Mouse (Mus musculus) brain, adult 2 months (tissue): ENCODE data around the gene Tril.

Experiments
- DNase-seq: peaks from one replicate; pipeline ENCODE4 v3.0.0; 2011; ENCODE audit warnings: low read depth, low spot score

Gene Tril

DNA sequence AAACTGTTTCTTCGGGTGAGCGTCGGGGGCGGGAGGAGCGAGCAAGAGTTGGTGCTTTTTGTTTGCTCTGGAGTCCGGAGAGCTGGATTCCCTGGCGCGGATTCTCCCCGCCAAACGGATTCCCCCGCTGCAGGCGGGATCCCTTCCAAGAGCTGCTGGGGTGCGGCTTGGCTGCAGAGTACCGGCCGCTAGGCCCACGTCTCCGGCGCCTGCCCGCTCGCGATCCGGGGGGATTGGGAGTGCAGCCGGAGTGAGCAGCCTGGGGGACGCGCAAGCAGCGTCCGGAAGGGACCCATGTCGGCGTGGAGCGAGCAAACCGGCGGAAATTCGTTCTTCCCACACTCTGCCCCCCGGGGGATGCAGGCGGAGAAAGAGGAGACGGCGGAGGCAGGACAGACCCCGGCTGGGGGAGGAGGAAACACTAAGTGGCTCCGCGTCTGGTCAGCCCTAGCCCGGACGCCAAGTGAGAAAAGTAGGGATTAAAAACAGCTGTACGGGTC, at the start of gene Tril:
Gene Tril, minus strand, starts transcription at position 345 of the 500 bp plus-strand sequence.
- DNase-seq = peak; percentile 37

GRCm38 (mm10) chr6:53863011-53863410, 42.4 kb upstream of the Tril start:
- no peak for DNase-seq

- DNase-seq = no peak
Measured at GRCm38 (mm10) chr6:53859106-53859505, 38.5 kb upstream of the Tril start.

- no peak for DNase-seq
Measured at GRCm38 (mm10) chr6:53857822-53858221, 37.2 kb upstream of the Tril start.

DNA sequence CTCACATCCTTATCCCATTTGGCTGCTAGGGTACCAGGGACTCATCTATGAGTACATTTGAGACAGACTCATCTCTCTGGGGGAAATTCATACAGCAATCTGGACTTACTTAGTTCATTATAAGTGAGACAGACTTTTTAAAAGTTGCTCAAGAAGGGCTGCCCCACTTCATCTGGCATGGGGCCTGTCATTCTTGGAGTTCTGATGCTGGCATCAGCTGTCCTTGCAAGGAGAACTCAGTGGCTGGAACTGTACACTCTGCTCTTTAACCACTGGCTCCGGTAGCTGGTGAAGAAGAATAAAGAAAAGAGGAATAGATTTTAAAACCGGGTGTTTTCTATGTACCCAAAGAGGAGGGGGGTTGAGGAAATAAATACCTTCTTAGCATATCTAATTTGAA, 36.1 kb upstream of the Tril start:
- DNase-seq = no peak

GRCm38 (mm10) chr6:53854971-53855856, 34.6 kb upstream of the Tril start:
- DNase-seq = peak; percentile 32

- DNase-seq = no peak
Measured at GRCm38 (mm10) chr6:53854226-53854625, 33.6 kb upstream of the Tril start.

GRCm38 (mm10) chr6:53853546-53853945, 32.9 kb upstream of the Tril start:
- no peak for DNase-seq

DNA sequence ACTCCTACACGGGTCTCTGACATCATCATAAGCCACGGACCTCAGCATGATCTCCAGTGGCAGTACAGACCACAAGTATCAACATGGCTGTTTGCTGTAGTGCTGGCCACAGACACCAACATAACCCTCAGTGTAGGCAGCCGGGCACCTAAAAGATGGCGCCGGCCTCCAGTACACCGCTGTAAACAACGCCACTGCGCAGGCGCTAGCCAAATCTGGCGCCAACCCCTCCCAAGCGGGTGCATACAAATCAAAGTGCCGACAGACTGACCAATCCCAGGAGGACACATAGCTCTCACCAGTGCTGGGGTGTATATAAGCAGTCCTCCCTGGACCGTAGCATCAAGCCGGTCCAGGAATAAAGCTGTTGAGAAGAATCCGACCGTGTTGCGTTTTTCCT, 24.0 kb upstream of the Tril start:
- no peak for DNase-seq

- DNase-seq = peak; percentile 11
Measured at GRCm38 (mm10) chr6:53825213-53825612, 4.6 kb upstream of the Tril start.

DNA sequence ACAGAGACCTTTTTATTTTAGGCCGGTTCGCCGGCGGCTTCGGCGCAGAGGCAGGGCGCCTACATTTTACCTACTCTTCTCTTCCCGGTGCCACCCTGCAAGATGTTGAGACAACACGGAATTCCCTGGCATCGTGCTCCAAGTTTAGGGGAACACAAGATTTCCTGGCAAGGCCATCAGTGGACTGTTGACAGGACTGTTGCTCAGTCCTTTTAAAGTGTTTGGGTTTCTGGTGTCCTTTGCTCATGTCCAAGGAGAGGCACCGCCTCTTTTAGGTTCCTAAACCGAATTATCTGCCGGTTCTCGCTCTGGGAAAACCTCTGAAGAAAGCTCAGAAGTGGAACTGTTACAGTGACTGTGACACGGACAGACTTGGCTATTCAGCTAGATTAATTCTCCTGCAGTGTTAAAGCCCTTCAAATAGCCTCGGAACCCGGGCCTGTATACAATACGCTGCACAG, 441 bp upstream of the Tril start:
- DNase-seq = no peak

GRCm38 (mm10) chr6:53819761-53820485, 707 bp downstream of the Tril start:
- DNase-seq = no peak

- DNase-seq = no peak
Measured at GRCm38 (mm10) chr6:53818732-53819661, 1.6 kb downstream of the Tril start.

GRCm38 (mm10) chr6:53818264-53818731, 2.3 kb downstream of the Tril start:
- peak; percentile 60 for DNase-seq

- DNase-seq = no peak
Measured at GRCm38 (mm10) chr6:53817763-53818174, 2.9 kb downstream of the Tril start.

- DNase-seq = no peak
Measured at GRCm38 (mm10) chr6:53816661-53817060, 4.0 kb downstream of the Tril start.

DNA sequence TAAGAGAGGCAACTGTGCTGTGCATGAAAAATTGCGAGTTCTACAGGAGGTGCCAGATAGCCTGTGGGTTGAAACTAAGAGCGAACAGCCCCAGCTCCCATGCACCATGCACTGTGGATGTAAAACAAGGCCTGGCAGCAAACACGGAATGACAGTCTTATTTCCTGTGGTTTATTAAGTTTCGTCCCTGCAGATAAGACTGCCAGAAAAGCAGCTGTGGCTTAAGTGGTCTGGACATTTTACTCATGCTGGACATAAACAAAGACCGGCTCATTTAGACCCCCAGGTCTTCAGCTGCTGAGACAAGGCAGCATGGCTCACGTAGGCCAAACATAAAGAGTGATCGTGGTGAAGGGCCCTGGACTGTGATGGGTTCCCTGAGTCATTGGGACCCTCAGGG, 4.9 kb downstream of the Tril start:
- DNase-seq = no peak

DNA sequence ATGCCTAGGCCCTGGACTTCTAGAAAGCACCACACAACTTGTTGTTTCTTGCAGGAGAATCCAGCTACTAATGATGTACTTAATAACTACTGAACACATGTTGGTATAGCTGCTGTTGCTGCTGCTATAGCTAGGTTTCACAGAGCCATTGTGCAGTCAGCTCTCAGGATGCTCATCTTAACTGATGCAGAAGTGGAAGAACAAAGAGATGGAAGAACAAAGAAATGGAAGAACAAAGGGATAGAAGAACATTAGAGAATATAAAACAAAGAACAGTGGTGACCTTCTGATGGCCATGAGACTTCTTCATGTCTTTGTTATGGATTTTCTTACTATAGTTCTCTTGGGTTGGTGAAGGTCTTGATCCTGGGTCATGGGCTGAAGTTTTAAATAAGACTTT, 6.4 kb downstream of the Tril start:
- no peak for DNase-seq

DNA sequence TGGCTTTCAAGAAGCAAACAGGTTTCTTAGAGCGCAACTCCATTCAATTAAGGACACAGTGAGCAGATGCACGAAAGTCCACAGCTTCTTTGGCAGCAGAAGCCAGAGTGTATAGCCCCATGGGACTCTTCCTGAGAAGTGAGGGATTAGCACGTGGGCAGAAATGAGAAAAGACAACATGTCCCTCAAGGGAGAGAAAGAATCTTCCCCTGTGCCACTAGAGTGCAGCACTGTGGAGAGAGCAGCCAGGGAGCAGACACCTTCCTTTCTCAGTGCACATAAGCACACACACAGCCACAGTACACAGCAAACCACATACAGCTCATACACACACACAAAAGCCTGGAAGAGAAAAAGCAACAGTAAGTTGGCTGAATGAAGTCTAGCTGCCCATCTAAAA, 8.4 kb downstream of the Tril start:
- peak; percentile 9 for DNase-seq

GRCm38 (mm10) chr6:53808801-53809200, 11.8 kb downstream of the Tril start:
- no peak for DNase-seq

GRCm38 (mm10) chr6:53807185-53807584, 13.4 kb downstream of the Tril start:
- no peak for DNase-seq
